Mouse (Mus musculus): ENCODE measurements around the gene Knl1. TPM values are rescaled to one million over a fixed set of nuclear protein-coding genes. Genes with fewer than 3 reads are reported as not detected.
A peak's percentile ranks its signal among the peaks of the same experiment; 100 is the strongest.
"Not testable (repeated sequence)": the region's sequence is repeated elsewhere in the genome, so short reads cannot be mapped to it uniquely, and the experiment has no call there.

Knl1 gene
- total and polyA plus RNA-seq, 2 experiments from 2014 or later: 1.5 to 3.7 TPM

GRCm38 (mm10) chr2:119014989-119015388 is 31.9 kb upstream of the Knl1 start:
- H3K4me1 ChIP-seq (ENCODE audit: insufficient read depth, low read length): 0 out of 2 replicates have a peak, but pooled peaks cover 3% of the 10 kb centered on the region
- no peak for TF ChIP-seq CTCF (IDR thresholded peaks at IDR 0.05)
- 0 out of 2 replicates have a peak, but pooled peaks cover 7% of the 10 kb centered on the region for H3K36me3 ChIP-seq (ENCODE audit: insufficient read depth, low read length)
- no peaks in the 10 kb centered on the region for H3K27me3 ChIP-seq (ENCODE audit: insufficient read depth, low read length)
- no peak overlapping the region for H3K4me2 ChIP-seq (ENCODE audit: low read depth, low read length, poor library complexity, severe bottlenecking)
- ATAC-seq (ENCODE audit: low FRiP score) (no peak), DNase-seq (ENCODE audit: low spot score) (no peak)
- no peak overlapping the region for H3K9ac ChIP-seq (replicated peaks; ENCODE audit: low read length, poor library complexity, severe bottlenecking)
- WGBS: 80% methylated on average over 7 of the region's 7 CpGs
- H3K27ac ChIP-seq (ENCODE audit: low read depth, low read length): no peak overlapping the region
- no peaks in the 10 kb centered on the region for H3K9me3 ChIP-seq (ENCODE audit: low read length)
- no peak overlapping the region for H3K4me3 ChIP-seq (ENCODE audit: low read depth, low read length)

DNA sequence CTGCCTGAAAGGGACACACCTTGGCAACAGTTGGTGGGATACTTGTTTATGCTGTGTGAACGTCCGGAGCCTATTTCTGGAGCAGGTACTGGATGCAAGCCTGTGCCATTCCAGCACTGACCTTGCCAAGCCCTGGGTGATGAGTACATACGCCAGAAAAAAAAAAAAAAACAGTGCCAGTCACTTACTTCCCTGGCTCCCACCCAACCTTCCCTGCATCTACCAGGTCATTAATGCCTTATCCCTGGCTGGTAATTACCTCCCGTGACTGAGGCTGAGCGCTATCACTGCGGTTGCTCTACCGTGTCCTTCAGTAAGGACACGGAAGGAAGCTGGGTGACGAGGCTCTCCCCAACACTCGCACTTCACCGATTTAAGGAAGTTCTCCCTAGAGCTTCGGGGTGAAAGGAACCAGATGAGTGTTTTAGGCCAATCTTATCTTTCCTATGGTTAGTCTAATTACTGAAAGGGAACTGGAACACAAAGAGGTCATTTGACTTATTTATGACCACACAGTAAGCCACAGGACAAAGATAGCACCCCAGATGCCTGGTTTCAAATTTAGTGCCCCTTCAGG is 31.2 kb upstream of the Knl1 start:
- no peak for ATAC-seq (ENCODE audit: low FRiP score)
- no peak for TF ChIP-seq CTCF (IDR thresholded peaks at IDR 0.05)
- Histone ChIP-seq H3K9me3 (ENCODE audit: low read length) (no peaks in the 10 kb centered on the region), H3K9ac (replicated peaks; ENCODE audit: low read length, poor library complexity, severe bottlenecking) (no peak overlapping the region), H3K4me2 (ENCODE audit: low read depth, low read length, poor library complexity, severe bottlenecking) (no peak overlapping the region), H3K4me3 (ENCODE audit: low read depth, low read length) (no peak overlapping the region), H3K27me3 (ENCODE audit: insufficient read depth, low read length) (no peaks in the 10 kb centered on the region), H3K4me1 (ENCODE audit: insufficient read depth, low read length) (0 out of 2 replicates have a peak, but pooled peaks cover 3% of the 10 kb centered on the region), H3K36me3 (ENCODE audit: insufficient read depth, low read length) (0 out of 2 replicates have a peak, but pooled peaks cover 7% of the 10 kb centered on the region), H3K27ac (ENCODE audit: low read depth, low read length) (no peak overlapping the region)
- 73% methylated on average over 12 of the region's 12 CpGs for WGBS
- DNase-seq (ENCODE audit: low spot score): no peak

GRCm38 (mm10) chr2:119016312-119016711 is 30.6 kb upstream of the Knl1 start:
- not testable (repeated sequence) for H3K9me3 ChIP-seq (ENCODE audit: low read length); H3K4me2 ChIP-seq (ENCODE audit: low read depth, low read length, poor library complexity, severe bottlenecking); H3K36me3 ChIP-seq (ENCODE audit: insufficient read depth, low read length); H3K9ac ChIP-seq (replicated peaks; ENCODE audit: low read length, poor library complexity, severe bottlenecking); DNase-seq (ENCODE audit: low spot score); H3K27ac ChIP-seq (ENCODE audit: low read depth, low read length); ATAC-seq (ENCODE audit: low FRiP score); H3K4me3 ChIP-seq (ENCODE audit: low read depth, low read length); H3K27me3 ChIP-seq (ENCODE audit: insufficient read depth, low read length); H3K4me1 ChIP-seq (ENCODE audit: insufficient read depth, low read length)
- WGBS: 69% methylated on average over 4 of the region's 4 CpGs

DNA sequence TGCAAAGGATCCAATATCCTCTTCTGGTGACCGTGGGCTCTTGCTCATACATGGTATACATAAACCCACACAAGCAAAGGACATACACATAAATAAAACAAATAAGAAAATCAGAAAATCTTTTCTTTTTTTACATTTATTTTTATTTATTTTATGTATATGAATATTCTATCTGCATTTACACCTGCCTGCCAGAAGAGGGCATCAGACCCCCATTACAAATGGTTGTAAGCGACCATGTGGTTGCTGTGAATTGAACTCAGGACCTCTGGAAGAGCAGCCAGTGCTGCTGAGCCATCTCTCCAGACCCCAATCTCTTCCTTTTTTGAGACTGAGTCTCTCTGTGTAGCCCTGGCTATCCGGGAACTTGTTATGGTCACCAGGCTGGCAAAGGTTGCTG is 29.3 kb upstream of the Knl1 start:
- no peak overlapping the region for H3K4me2 ChIP-seq (ENCODE audit: low read depth, low read length, poor library complexity, severe bottlenecking)
- ATAC-seq (ENCODE audit: low FRiP score) (no peak), DNase-seq (ENCODE audit: low spot score) (no peak)
- no peak overlapping the region for H3K4me3 ChIP-seq (ENCODE audit: low read depth, low read length)
- 0 out of 2 replicates have a peak, but pooled peaks cover 3% of the 10 kb centered on the region for H3K4me1 ChIP-seq (ENCODE audit: insufficient read depth, low read length)
- no peak overlapping the region for H3K9ac ChIP-seq (replicated peaks; ENCODE audit: low read length, poor library complexity, severe bottlenecking)
- H3K27me3 ChIP-seq (ENCODE audit: insufficient read depth, low read length): no peaks in the 10 kb centered on the region
- 89% methylated on average over 3 of the region's 3 CpGs for WGBS
- H3K9me3 ChIP-seq (ENCODE audit: low read length): no peaks in the 10 kb centered on the region
- H3K27ac ChIP-seq (ENCODE audit: low read depth, low read length): no peak overlapping the region
- peaks cover 12% of the 10 kb centered on the region; the same call in 1 of the 2 replicates for H3K36me3 ChIP-seq (ENCODE audit: insufficient read depth, low read length)
- TF ChIP-seq CTCF (IDR thresholded peaks at IDR 0.05): peak; percentile 49

- no peaks in the 10 kb centered on the region for H3K27me3 ChIP-seq (ENCODE audit: insufficient read depth, low read length)
- TF ChIP-seq CTCF (IDR thresholded peaks at IDR 0.05): no peak
- H3K27ac ChIP-seq (ENCODE audit: low read depth, low read length): no peak overlapping the region
- H3K9me3 ChIP-seq (ENCODE audit: low read length): no peaks in the 10 kb centered on the region
- DNase-seq (ENCODE audit: low spot score) (peak; percentile 43), ATAC-seq (ENCODE audit: low FRiP score) (peak; percentile 49; the same call in 1 of the 2 replicates)
- WGBS: 50% methylated on average over 22 of the region's 22 CpGs
- 0 out of 2 replicates have a peak overlapping the region, but pooled peaks have one; percentile 33 for H3K9ac ChIP-seq (replicated peaks; ENCODE audit: low read length, poor library complexity, severe bottlenecking)
- 0 out of 2 replicates have a peak, but pooled peaks cover 3% of the 10 kb centered on the region for H3K4me1 ChIP-seq (ENCODE audit: insufficient read depth, low read length)
- no peak overlapping the region for H3K4me3 ChIP-seq (ENCODE audit: low read depth, low read length)
- H3K4me2 ChIP-seq (ENCODE audit: low read depth, low read length, poor library complexity, severe bottlenecking): no peak overlapping the region
- peaks cover 12% of the 10 kb centered on the region; the same call in 1 of the 2 replicates for H3K36me3 ChIP-seq (ENCODE audit: insufficient read depth, low read length)
These were observed 28.4 kb upstream of the Knl1 start for GRCm38 (mm10) chr2:119018391-119019122.

DNA sequence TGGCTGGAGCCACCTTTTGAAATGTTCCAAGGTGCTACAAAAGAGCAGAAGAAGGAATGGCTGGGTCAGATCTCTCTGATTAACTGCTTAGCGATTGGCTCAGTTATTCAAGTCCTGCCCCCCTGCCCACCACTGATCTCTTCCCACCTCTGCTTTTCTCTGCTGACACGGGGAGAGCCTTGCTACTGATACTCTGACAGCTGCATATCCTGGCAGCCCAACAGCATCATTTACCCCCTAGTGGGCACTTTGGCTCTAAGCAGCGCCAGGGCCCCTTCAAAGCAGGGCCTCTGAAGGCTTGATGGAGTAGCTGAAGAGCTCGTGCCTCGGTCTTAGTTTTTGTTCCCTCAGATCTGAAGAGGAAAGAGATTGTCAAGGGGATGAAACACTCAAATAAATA is 27.8 kb upstream of the Knl1 start:
- Histone ChIP-seq H3K4me1 (ENCODE audit: insufficient read depth, low read length) (0 out of 2 replicates have a peak, but pooled peaks cover 3% of the 10 kb centered on the region), H3K36me3 (ENCODE audit: insufficient read depth, low read length) (peaks cover 12% of the 10 kb centered on the region; the same call in 1 of the 2 replicates), H3K9ac (replicated peaks; ENCODE audit: low read length, poor library complexity, severe bottlenecking) (0 out of 2 replicates have a peak overlapping the region, but pooled peaks have one; percentile 33), H3K27me3 (ENCODE audit: insufficient read depth, low read length) (no peaks in the 10 kb centered on the region), H3K4me2 (ENCODE audit: low read depth, low read length, poor library complexity, severe bottlenecking) (no peak overlapping the region), H3K9me3 (ENCODE audit: low read length) (no peaks in the 10 kb centered on the region), H3K4me3 (ENCODE audit: low read depth, low read length) (no peak overlapping the region), H3K27ac (ENCODE audit: low read depth, low read length) (no peak overlapping the region)
- peak; percentile 68 for DNase-seq (ENCODE audit: low spot score)
- WGBS: 11% methylated on average over 5 of the region's 5 CpGs
- ATAC-seq (ENCODE audit: low FRiP score): 0 out of 2 replicates have a peak, but pooled peaks have one; percentile 47
- peak; percentile 61 for TF ChIP-seq CTCF (IDR thresholded peaks at IDR 0.05)
